Mouse (Mus musculus) cerebellum, adult 11-12 months (tissue): ENCODE data around the gene Jak1.

Experiments used
- DNase-seq: peaks from one replicate; pipeline ENCODE4 v3.0.0; 2022

Jak1 gene

DNA sequence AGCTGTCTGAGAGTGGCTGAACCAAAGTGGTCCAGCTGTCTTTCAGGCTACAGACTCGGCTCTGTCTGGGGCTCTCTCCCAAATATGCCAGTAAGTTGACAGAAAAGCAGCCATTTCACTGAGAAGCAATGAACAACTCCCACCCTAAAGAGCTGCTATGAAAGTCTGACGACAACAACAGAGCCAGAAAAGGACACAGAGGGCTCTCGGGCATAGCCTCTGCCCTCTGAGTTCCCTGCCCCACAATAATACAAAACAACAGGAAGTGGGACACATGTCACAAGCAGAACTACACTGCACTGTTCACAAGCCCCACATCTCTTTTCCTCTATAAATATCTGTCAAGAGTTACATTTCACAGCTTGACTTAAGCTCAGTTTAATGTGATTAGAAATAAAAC is 79.9 kb downstream of the Jak1 start:
- no peak for DNase-seq

- DNase-seq: no peak
Observed at GRCm38 (mm10) chr4:101182603-101183011, 82.5 kb downstream of the Jak1 start.

DNA sequence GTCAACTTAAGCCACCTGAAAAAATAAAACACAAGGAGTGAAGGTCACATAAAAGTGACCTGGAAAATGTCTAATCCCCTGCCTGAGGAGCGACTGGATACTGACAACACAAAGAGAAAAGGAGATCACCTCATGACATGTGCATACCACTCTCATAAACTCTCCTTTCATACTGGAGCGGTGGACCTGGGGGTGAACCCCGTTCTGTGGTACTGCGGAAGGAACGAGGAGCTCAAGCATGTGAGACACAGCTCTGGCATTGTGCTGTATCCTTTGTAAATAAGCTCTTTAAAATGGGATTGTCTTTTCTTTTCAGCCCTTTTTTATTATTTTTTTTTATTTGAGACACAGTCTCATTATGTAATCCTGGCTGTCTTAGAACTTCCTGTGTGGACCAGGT is 84.4 kb downstream of the Jak1 start:
- DNase-seq: no peak

DNA sequence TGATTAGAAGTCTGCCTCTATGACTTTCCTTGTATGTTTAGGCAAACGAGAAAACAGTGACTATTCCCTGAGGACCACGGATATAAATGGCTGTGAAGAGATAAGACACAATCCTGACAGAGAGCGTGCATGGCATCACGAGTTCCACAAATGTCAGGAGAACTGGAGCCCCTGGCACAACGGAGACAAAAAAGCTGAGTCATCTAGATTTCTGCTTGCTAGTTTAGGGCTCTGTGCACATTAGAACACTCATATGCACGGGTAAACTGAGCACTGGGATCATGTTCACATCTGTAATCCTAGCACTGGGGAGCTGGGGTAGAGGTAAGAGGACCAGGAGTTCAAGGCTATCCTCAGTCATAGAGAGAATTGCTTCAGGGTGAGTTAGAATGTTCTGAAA is 85.2 kb downstream of the Jak1 start:
- no peak for DNase-seq

GRCm38 (mm10) chr4:101179076-101179475 is 86.0 kb downstream of the Jak1 start:
- no peak for DNase-seq

GRCm38 (mm10) chr4:101177796-101178195 is 87.3 kb downstream of the Jak1 start:
- no peak for DNase-seq

- no peak for DNase-seq
Observed at GRCm38 (mm10) chr4:101176123-101176522, 89.0 kb downstream of the Jak1 start.

DNA sequence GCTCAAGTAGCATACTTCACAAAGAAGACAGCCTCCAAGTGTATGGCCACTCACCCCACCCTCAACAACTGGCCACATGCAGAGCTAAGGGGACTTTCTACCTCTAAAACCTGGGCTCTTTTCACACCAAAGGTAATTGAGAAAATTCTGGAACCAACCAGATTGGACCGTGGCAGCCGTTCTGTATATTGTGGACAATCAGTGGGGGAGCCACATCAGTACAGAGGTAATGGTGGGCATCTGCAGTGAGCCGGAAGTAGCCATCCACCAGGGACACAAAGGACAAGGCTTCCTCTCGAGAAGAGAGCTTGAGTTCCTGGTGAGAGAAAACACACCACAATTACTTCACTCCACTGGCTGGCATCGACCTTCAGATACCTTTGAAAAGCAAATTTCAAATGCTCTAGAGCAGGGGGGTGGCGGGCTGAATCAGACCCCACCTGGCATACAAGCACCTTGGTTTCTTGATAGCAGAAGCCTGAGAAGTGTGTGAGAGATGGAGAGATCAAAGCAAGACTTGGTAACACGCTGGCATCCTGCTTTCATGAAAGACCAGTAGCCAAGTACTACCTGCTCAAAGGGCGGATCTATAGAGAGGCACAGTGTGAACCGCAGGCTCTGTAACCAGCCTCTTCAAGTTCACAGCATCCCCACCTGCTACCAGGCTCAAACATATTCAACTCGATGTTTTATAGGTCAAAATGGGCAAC is 90.0 kb downstream of the Jak1 start:
- no peak for DNase-seq

DNA sequence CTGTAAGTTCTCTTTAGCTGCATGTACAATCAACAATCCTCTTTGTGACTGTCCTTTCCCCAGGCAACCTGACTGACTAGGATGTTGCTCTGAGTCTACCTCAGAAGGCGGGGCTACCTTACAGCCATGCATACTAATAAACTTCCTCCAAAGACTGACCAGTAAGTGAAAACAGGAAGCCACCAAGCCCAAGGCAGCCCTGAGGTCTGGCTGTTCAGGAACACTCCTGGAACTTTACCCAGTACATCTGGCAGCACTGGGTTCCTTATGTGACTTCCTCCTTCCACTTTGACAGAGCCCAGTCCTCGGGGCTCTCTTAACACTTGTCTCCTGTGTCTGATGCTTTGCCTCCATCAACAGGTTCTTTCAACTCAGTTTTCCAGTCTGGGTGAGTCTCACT is 92.3 kb downstream of the Jak1 start:
- DNase-seq: no peak

DNA sequence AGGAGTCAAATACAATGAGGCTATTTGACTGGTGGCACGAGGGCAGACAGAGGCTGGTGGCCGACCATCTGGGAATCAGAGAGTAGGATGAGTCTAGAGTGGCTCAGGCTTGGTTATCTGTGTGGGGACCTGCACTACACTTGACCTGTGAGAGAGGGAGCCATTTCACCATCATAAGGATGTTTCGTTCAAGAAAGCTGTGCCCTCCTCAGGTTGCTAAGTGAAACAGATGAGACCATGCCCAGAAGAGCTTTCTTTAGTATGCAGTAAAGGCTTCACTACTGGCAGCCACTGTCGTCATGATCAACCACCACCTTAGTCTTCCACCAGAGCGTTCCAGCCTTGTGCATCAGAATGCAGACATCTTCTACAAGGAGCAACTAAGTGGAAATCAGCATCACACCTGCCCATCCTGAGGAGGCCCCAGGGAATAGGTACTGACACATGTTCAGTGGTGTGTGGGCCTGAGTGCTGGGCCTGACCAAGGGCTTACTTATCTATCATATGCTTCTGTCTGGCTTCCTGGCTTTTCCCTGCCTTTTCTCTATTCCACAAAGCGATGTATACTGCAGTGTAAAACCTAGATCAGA is 96.8 kb downstream of the Jak1 start:
- DNase-seq: peak; percentile 39

GRCm38 (mm10) chr4:101167777-101168176 is 97.3 kb downstream of the Jak1 start:
- no peak for DNase-seq

GRCm38 (mm10) chr4:101165776-101166175 is 99.3 kb downstream of the Jak1 start:
- DNase-seq: no peak

- DNase-seq: no peak
Observed at GRCm38 (mm10) chr4:101164673-101165072, 100.4 kb downstream of the Jak1 start.

DNA sequence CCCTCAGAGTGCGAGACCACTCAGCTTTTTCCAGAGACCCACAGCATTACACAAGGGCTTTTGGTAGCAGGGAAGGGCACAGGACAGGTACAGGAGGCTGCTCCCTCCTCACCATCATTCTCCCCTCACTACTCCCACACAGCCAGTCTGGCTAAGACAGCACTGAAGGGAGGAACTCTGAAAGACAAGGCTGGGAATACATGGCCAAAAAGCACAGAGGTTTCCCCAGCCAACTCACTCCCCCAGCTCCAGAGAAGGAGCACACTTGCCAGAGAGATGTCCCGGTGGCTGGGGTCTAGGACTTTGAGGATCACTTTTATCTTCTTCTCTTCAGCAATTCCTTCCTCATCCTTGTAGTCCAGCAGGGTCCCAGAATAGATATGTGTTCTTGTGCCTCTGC is 100.9 kb downstream of the Jak1 start:
- DNase-seq: no peak

- no peak for DNase-seq
Observed at GRCm38 (mm10) chr4:101160821-101161220, 104.3 kb downstream of the Jak1 start.

DNA sequence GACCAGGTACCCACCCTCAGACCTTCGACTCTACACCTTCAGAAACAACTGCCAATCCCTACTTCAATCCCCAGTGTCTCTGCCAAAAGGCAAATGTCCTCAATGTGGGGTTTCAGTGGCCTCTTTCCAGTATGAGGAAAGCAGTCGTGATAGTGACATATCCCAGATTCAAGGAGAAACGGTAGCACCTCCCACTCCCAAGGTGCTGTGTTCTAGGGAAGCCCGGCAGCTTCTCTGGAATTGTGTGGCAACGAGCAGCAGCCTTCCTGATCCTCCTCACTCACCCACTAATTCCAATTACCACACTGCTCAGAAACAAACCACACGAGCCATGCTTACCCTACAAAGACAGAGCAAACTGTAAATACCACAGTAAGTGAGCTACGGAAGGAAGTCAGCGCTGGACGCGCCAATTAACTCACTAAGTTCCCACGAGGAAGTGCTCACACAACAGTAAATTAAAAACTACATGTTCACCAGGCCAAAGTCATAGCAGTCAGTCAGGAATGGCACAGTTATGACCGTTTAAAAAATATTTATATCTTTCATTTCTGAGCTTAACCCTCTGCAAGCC is 105.8 kb downstream of the Jak1 start:
- no peak for DNase-seq

GRCm38 (mm10) chr4:101158282-101158681 is 106.8 kb downstream of the Jak1 start:
- DNase-seq: no peak

- no peak for DNase-seq
Observed at GRCm38 (mm10) chr4:101157476-101157875, 107.6 kb downstream of the Jak1 start.

DNA sequence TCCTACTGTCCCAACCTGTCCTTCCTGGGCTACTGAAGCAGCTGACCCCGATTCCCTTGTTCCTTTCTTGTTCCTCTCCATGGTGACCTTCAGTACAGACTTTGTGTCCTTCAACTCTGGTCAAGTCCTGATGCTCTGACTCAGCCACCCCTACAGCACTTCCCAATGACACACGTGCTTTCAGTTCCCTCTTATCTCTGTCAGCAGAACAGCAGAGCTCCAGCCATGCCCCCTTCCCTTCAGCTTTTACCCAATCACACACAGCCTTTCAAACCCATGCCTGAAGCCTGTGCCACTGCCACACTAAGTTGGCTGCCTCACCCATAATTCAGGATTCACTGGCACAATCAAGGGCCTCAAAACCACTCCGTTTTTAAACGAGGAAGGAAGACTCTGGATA is 109.5 kb downstream of the Jak1 start:
- no peak for DNase-seq

DNA sequence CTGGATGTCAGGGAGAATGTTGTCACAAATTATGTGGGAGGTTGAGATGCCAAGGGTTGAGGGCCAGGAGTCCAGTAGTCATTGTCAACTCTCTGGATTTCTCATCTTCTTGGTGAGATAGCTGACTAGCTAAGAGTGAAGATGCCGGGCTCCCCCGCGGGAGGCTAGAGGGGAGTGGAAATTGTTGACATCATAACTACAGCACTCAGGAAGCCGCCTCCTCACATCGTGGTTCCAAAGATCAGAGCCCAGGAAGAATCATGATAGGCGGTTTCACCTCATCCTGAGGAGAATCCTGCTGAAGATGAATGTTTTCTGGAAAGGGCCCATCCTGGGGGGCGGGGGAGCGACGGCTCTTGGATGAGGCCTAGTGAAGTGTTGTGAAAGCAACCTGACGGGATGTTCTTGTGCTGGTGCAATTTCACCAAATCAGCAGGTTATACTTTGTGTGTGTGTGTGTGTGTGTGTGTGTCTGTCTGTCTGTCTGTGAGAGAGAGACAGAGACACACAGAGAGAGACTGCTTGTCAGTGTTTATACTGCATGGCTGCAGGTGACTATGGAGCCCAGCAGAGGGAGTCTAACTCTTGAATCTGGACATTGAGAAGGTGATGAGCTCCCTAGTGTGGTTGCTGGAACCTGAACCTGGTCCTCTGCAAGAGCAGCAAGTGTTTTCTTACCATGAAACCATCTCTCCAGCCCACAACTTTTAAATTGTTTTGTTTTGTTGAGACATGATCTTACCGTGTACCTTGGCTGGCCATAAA is 118.0 kb downstream of the Jak1 start:
- DNase-seq: no peak

DNA sequence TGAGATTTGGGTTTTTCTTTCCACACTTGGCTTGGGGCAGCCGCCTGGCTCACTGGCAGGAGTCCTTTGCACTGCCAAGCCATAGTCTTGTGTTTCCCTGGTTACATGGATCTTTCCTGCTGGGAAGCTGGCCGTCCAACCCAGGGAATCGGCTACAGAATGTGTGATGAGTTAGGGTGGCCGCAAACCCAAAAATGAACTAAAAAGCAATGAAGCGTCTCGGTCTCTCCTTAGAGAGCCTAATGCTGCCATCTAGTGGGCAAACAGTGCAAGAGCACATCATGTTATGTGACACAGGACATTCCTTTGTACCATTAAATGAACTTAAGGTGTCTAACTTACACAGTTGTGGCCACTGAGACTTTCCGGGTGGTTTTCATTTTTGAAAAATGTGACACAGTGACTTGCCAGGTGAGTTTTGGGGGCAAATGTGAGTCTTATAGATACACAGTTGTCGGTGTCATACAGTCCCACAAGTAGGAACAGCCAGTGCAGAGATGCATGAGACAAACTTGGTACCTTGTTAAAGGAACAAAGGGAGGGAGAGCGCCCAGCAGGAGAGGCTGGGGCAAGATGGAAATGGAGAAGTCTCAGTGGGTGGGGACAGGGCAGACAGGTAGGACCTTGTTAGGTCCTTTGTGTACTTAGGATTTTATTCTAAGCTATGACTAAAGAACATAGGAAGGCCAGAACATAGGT is 118.9 kb downstream of the Jak1 start:
- DNase-seq: peak; percentile 80

- no peak for DNase-seq
Observed at GRCm38 (mm10) chr4:101144790-101145189, 120.3 kb downstream of the Jak1 start.

DNA sequence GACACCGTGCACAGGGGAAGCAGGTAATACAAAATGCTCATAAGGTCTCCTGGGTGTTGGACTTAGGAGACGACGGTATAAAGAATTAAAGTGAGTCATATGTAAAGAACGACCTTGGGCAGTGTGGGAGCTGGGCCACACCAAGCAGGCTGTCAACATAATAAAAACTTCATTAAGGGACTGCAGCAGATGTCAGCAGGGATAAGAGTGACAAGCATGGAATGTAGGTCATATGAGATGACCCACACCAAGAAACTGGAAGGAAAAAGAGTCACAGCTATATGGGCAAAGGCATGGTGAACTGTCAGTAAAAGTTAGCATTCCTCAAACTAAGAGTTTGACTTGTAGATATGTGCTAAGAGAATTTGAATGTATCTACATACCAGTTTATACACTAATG is 120.7 kb downstream of the Jak1 start:
- DNase-seq: no peak
